Mouse (Mus musculus) heart, adult 8-10 months (tissue): ENCODE measurements around the gene Alkbh1. TPM values are rescaled to one million over a fixed set of nuclear protein-coding genes. Genes with fewer than 3 reads are reported as not detected.
"Not testable (repeated sequence)": the region's sequence is repeated elsewhere in the genome, so short reads cannot be mapped to it uniquely, and the experiment has no call there.

Experiments
- DNase-seq: peaks from one replicate; pipeline ENCODE4 v3.0.0; 2022; ENCODE audit warnings: low spot score
- total RNA-seq, 4 experiments: library from RNA; stranded (reverse); gene quantifications; 2 replicates each; pipeline ENCODE4 v1.2.4; 2022

Gene Alkbh1
- 10 to 100 TPM in 2 of 4 experiments, 1 to 10 TPM in 2; 7.9 to 11.0 (median 9.7) TPM for total RNA-seq

DNA sequence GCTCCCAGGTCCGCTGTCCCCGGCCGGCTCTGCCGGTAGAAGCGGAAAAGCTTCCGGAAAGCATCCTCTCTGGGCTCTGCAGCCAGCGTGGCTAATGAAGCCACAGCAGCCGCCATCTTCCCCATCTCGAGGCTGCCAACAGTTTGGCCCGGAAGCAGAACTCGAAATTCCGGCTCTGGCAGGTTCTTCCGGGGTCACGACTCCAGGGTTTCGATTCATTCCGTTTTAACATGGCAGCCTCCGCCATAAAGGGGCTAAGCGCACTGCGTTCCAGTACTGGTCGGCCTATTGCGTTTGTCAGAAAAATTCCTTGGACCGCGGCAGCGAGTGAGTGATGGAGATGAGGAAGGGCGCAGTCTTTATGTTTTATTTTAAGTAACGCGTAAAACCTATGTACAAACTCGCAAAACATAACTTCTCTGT lies at the start of gene Alkbh1, which contains the start of gene Slirp:
Gene Alkbh1, minus strand, starts transcription at position 318 of the 423 bp plus-strand sequence.
Gene Slirp, plus strand, starts transcription at position 197 of the 423 bp plus-strand sequence.
- peak; percentile 92 for DNase-seq

DNA sequence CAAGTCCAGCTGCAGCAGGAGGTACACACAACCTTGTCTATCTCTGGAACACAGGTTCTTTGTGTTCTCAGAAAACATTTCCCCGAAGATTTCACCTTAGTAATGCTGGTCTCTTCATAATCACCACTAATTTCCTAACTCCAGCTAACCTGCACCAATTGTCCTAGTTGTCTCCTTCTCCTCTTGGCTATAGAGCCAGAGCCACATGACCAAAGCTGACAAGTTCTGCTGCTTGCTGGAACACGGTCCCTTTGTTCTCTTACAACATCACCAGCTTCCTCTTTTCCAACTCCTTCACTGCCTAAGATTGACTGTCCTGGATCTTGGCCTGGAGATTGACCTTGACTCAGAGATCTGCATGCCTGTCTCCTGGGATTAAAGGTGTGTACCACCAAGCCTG lies 44.9 kb upstream of the Alkbh1 start:
- DNase-seq: not testable (repeated sequence)

DNA sequence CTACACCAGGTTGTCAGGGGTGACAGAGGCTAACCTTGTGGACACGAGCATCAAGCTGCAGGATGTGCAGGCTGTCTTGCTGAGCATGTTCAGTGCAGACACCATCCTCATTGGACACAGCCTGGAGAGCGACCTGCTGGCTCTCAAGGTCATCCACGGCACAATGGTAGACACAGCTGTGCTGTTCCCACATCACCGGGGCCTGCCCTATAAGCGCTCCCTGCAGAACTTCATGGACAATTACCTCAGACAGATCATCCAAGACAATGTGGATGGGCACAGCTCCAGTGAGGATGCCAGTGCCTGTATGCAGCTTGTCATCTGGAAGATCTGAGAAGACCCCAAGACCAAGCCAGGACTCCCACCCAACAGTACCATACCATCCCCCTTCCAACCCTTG lies 38.7 kb upstream of the Alkbh1 start:
- not testable (repeated sequence) for DNase-seq

DNA sequence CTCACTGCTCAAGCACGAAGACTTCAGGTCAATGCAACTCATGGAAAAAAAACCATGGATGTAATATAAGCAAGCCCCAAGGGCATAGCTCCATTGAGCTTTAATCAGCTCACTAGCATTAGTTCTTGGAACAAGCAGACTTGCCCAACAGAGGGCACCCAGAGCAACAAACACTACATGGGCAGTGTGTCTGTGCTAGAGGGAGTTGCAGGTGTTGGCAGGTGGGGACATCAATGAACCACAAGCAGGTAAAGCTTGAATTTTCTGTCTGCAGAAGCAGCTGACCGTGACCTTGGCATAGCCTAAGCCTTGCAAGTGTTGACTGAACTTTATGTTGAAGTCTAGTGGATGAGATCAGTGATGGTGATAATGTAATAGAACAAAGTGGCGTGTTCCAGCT lies 30.9 kb upstream of the Alkbh1 start:
- no peak for DNase-seq

DNA sequence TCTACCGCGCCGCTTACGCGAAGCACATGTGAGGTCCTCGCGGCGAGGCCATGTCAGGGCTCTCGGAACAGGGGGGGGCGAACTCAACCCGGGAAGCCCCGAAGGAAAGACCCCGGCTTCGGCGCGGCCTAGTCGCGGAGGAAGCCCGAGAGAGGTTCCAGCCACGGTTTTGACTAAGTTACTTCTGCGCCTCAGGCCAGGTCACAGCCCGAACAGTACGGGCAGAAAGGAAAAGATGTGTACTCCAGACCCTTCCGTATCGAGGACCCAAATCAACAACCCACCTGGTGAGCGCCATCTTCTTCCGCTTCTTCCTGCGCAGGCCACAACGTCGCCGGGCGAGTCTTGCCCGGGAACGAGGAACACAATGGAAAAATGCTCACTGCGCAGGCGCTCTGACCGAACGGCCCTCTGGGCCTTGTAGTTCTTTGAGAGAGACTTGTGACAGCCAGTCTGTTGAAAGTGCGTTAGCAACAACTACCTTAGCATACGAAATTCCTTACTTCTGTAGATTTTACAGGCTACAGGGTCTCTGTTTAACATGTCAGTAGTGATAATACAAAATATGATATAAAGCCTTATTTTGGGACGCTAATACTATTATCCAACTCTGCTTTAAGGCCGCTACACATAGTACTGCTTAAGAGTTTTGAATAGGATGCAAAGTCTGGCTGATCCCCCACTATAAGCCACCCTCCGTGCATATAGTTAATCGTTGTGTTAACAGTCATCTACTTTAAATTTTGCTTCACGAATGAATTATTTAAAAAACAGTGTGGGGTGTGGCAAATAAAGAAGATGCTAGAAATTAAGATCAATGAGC lies 28.4 kb upstream of the Alkbh1 start, which contains the start of gene Snw1:
Gene Snw1, minus strand, starts transcription at position 311 of the 823 bp plus-strand sequence.
- peak; percentile 95 for DNase-seq

DNA sequence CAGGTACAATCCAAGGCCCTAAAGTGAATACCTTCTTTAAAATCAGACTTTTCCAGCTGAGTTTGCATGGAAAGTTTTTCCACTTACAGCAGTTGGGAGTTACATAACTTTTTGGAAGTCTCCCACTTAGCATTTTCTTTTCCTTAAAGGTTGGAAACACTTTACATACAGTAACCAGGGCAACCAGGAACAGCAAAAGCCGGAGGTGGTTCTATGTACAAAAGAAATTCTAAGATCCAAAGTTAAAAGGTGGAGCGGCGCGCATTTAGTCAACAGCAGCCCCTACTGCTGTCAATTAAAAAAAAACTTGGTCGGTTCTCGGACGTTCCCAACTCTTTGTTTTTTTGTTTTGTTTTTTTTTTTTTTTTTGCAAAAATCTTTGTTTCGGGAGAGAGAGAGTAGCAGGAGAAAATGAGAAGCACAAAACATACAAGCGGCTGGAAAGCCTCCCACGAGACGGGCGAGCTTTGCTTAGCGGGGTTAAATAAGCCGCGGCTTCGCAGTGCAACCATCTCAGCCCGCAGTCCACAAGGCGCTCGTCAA lies 27.7 kb upstream of the Alkbh1 start:
- no peak for DNase-seq

DNA sequence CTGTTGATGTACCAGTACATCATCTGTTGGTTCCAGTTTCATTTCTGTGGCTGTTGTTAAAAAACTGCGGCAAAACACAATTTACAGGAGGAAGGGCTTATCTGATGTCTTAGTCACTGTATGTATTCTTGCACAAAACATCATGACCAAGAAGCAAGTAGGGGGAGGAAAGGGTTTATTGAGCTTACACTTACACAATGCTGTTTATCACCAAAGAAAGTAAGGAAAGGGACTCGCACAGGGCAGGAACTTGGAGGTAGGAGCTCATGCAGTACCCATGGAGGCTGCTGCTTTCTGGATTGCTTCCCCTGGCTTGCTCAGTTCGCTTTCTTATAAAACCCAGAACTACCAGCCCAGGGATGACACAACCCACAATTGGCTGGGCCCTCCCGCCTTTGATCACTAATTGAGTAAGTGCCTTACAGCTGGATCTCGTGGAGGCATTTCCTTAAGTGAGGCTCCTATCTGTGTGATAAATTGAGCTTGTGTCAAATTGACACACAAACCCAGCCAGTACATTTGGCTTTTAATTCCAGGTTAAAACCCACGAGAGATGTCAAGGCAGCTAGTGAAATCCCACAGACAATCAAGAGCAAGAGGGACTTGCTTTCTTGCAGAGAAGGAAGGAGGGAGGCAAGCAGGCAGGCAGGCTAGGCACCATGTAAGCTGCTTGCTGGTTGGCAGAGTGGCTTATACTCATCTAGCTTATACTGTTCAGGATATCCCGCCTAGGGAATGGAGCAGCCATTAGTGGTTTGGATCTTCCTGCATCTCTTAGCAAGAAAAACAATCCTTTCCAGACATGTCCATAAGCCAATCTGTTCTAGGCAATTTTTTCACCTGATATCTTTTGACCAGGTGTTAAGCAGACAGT lies 26.7 kb upstream of the Alkbh1 start:
- DNase-seq: no peak

DNA sequence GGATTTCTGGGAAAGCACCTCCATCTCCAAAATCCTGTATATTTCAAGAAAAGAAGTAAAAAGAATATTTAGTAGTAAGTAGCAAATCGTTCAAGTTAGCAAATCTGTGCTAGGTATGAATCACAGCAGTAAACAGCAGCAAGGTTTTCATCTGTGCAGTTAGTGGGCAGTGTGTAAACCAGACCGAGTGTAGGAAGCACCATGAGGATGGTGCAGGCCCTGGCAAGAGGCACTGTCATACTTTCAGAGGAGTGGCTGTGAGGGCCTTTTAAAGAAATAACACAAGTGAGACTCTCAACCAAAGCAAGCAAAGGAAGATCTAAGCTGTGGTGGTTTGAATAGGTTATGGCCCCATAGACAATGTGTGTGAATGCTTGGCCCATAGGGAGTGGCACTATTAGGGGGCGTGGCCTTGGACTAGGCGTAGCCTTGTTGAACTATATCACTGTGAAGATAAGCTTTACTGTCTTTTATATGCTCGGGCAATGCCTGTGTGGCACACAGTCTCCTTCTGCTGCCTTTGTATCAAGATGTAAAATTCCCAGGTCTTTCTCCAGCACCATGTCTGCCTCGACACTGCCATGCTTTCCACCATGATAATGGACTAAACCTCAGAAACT lies 21.0 kb upstream of the Alkbh1 start:
- DNase-seq: no peak

DNA sequence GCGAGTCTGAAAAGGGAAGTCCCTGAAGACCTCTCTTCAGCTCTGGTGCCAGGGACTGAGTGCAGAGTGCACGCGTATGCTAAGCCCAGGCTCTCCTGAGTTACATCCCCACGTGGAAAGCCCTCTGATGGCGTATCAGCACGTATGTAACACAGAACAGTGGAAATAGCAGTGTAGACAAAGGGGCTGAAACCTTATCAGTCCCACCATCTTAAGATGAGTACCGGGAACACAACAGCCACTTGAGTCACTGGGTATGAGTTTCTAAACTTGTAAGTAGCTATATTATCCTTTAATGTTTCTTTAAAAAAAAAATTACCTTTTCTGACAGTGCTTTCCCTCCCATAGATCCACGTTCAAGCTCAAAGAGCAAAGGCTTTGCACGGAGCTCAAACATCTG lies 5.6 kb upstream of the Alkbh1 start:
- no peak for DNase-seq

DNA sequence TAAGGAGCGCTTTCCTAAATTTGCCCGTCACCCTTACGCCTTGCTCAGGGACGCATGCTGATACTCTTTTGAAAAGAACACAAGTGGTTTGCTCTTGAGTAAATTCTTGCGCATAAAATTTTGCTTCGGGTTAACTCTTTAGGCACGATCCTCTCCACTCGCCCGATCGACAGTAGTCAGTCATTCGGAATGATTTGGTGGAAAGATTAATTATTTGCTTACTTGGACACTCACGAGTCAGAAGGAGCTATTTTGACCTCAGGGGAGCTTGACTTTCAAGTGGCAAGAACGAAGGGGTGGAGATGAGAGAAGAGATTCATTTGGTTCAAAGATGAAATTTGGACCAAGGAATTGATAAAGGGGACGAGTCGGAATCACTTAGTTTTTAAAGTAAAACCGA lies 394 bp upstream of the Alkbh1 start:
- DNase-seq: no peak

DNA sequence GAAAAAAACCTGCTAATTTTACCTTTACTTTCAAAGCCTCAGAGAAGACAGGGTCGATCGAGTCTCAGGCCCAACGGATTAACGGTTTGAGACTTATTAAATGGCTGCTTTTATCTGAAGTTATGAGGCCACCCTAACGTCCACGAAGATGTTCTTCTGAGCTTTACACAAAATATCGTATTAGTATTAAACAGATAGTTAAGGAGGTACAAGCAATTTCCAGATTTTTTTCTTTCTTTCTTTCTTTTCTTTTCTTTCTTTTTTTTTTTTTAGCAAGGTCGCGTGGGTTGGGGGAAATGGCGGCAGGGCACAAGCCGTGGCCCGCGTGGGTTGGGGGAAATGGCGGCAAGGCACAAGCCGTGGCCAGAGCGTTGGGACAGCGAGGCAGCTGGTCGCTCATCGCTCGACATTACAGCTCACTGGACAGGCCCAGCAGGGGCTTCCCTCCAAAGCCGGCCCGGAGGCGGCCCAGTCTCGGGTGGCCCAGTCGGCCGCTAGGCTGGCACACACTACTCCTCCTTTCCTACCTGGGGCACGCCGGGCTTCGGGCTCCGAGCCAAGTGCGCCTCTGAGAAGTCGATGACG lies 610 bp downstream of the Alkbh1 start:
- DNase-seq: no peak

DNA sequence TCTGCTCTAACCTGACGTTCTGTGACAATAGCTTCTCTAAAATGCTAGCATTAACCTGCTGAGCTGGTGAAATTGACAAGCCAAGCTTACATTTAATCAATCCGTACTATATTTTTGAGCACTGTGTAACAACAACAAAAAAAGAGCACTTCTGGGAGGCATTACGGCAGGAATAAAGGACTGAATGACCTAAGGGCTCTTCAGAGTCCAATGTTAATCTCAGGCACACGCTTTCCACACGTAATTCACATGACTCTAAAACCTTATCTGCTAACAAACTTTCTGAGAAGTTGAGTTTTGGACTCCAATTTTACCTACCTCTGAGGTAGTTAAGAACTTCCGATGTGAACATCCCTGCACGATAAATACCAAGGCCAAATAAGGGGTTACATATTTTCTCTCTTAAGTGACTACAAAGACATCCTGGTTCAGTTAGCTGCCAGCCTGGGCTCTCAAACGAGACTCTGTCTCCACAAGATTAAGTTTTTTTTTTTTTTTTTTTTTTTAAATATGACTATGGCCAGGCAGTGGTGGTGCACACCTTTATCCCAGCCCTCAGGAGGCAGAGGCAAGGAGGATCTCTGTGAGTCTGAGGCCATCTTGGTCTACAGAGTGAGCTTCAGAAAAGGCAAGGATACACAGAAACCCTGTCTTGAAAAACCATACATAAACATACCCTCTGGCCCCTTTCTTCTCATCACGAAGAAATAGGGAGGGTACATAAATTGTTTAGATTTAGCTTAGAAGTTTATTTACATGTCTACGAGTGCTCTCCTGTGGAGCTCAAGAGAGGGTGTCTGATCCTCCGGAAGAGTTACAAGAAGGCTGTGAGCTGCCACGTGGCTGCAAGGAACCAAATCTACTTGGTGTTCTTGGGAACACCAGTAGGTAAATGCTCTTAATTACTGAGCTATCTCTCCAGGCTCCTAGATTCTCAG lies 1.4 kb downstream of the Alkbh1 start:
- no peak for DNase-seq

DNA sequence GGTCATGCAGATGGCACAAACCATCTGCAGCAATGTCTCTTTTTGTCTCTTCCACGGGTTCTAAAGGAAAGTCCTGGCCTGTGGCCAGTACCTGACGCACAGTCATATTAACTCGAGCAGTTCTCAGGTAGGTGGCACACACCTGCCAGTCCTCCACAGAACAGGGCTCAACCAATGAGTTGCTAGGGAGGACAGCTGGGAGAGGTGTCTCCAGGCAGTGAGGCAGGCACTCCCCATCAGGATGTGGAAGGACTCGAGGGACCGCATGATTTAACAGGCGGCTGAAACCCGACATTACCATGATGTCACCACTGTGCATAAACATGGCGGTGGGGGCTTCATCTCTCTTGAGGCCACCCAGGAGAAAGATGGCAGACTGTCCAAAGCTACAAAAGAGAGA lies 14.9 kb downstream of the Alkbh1 start:
- DNase-seq: no peak

DNA sequence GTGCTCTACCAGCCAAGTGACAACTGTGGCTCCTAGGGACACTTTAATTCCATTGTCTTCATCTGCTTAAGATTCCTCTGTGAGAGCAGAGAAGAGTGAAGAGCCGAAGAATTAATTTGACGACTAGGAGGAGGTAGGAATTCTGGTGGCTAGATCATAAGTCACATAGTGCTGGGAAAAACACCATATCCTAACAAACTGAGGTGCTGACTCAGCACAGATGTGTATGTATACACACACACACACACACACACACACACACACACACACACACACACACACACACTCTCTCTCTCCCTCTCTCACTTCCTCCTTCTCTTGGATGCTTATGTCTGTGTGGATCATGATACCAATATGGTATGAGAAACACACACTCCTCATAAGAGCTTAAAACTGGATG lies 15.5 kb downstream of the Alkbh1 start:
- no peak for DNase-seq

DNA sequence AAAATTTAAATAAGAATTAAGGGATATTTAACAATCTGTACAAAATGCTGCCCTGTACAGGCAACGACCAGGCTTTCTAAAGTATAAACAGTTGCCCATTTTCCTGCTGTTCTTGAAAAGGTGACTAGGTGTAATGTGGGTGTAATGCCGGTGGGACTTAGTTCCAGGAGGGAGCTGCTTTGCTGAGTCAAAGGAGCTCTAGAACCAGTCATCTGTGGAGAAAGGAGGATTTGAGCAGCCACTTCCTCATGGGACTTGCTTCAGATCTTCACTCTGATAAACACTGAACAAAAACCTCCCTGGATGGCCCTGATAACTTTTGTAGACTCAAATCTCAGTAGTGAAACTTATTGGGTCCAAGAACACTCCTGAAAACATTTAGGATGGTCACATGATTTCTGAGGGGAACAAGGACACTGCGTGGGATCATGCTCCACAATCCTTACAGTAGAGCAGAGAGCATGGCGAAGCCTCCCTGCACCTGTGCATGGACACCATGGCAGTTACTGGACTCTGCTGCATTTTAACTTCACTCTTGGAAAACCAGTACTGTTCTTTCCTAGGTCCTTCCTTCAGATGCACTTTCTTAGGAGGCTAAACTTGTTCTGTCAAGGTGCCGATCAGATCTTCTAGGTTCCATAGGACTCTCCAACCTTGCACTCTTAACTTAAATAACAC lies 17.3 kb downstream of the Alkbh1 start:
- no peak for DNase-seq

DNA sequence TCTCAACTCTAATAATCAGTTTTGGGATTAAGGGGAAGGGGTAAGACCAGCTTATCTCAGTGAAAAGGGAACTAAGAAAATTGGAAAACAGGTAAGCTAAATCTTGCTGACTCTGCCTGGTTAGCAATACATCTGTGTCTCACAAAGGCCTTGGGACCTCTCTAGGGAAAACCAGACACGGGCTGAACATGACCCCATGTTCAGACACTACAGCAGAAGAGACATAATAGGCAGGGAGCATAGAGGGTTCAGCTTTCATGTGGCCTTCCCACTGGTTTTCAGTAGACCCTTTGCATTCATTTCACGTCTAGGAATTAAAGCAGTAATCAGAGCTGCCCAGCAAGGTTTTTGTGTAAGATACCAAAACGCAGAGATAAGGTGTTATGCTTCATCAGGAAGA lies 19.3 kb downstream of the Alkbh1 start:
- DNase-seq: no peak

DNA sequence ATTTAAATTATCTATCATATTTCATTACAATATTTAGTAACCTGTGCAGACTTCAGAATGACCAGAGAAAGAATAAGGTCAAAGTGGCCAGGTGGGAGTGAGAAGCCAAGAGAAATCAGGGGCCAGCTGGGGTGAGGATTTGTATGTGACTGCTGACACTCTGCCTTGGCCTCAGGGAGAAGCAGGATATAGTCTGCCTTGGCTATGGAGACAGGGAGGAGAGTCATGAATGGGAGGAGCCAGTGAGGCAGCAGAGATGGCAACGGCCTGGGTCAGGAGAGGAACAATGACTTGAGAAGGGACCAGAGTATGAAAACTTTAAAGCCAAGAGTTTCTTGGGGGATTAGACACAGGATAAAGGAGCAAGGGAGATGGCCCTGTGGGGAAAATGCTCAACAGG lies 20.1 kb downstream of the Alkbh1 start:
- DNase-seq: no peak

DNA sequence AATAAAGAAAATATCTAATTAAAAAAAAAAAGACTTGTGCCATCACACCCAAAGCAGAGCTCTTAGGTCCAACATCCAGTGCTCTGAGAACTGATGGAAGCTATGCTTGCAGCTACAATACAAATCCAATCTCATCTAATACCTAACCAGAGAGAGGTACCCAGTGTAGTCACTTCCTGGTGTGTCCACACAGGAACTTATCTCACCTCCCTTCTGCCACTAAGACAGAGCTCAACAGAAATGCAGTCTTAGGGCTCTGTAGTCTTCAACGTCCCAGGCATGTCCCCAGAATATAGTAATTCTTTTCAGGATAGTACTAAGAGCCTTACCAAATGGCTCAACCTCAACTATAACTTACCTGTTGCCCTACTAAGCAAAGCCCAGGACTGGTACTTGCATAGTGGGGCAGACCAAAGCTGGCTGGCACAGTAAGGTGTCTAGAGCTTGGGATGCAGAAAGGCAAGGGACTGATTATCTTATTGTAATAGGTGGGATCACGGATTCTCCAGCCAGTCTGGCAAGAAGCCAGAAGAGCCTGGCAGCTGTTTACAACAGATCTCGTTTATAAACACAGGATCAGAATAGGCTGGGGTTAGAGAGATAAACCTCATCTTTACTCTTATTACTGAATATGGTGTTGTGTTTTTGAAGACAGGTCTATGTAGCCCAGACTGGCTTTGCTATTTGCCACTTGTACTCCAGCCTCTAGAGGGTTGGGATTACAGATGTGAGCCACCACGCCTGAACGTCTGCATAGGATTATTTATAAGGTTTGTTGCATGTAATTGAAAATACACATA lies 21.9 kb downstream of the Alkbh1 start:
- DNase-seq: no peak

DNA sequence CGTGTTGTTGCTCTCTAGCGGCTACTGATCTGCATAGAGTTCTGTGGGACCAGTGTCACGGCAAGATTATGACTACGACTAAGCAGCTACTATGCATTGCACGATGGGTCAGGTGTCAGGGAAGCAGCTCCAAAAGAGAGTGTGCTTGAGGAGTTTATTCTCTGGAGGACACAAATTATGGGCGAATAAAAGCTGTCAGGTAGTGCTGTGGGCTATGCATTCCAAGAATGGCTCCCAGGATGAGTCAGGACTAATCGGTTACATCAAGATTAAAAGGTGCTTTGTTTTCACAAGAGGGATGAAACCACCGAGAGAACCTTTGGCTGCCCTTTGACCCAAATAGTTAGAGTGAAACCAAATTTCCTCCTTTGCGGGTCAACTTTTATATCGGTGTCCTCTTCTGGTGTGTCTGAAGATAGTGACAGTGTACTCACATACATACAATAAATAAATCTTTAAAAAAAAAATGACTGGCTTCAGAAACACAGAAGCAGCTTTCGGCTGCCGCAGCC lies 23.8 kb downstream of the Alkbh1 start:
- no peak for DNase-seq
